24 mouse cellular contexts compared by ENCODE assay signal in the genomic region with DNA sequence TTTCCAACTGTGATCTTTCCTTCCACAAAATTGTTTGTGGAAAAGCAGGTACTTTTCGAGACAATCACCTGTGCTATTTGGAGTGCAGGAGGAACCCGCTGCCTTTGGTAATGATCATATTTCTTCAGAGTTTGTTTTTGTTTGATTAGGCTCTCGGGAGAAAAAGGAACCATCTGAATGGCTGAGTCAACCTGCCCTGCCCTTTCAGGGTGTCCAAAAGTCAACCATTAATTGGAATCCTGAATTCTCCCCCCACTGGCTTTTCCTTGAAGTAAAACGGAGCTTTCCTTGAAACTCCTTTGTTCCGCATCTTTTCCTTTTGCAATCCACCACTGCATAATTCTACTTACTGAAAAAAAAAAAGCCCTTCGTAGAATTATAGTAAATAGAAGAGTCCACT.
"Had no signal": no experiment of that assay in that cellular context is flagged by ENCODE, and none has a peak within 500 bp of the region (broad histone marks: within the 10 kb centered on the region; RNA-seq: fewer than 3 reads in every experiment).

No protein-coding gene starts in this region.

- H3K4me2 ChIP-seq: intestine, embryonic 15.5 days; limb, embryonic 13.5 days; liver, embryonic 13.5 days; lung, embryonic 14.5 days; midbrain, embryonic 11.5 days; neural tube, embryonic 12.5 days; neural tube, embryonic 15.5 days; stomach, embryonic 15.5 days had no signal

- H3K9ac ChIP-seq: intestine, embryonic 15.5 days; limb, embryonic 13.5 days; liver, embryonic 13.5 days; lung, embryonic 14.5 days; neural tube, embryonic 12.5 days; neural tube, embryonic 15.5 days; stomach, embryonic 15.5 days had no signal

- DNase-seq: kidney, adult 8-10 months; layer of hippocampus, adult 9-11 months; liver; liver, embryonic 13.5 days; lung, embryonic 14.5 days; lung, postnatal 10 days; lung, postnatal 36 days; midbrain, embryonic 14.5 days; right cerebral cortex, adult 18-20 months; right cerebral cortex, postnatal 14 days; right cerebral cortex, postnatal 4 days; spleen, adult 18-20 months; thymus, adult 18-20 months; thymus, postnatal 4 days had no signal

- ATAC-seq: hindbrain, embryonic 16.5 days; intestine, embryonic 15.5 days had no signal

- H3K36me3 ChIP-seq: intestine, embryonic 15.5 days; limb, embryonic 10.5 days; limb, embryonic 13.5 days; liver, embryonic 13.5 days; neural tube, embryonic 12.5 days; neural tube, embryonic 15.5 days; stomach, embryonic 15.5 days had no signal

- H3K27me3 ChIP-seq: intestine, embryonic 15.5 days; limb, embryonic 13.5 days; liver, embryonic 13.5 days; neural tube, embryonic 12.5 days; neural tube, embryonic 15.5 days; stomach, embryonic 15.5 days had no signal

- H3K9me3 ChIP-seq: intestine, embryonic 15.5 days; limb, embryonic 10.5 days; limb, embryonic 13.5 days; liver, embryonic 13.5 days; neural tube, embryonic 12.5 days; neural tube, embryonic 15.5 days; stomach, embryonic 15.5 days had no signal

- H3K4me3 ChIP-seq: intestine, embryonic 15.5 days; layer of hippocampus, adult 2 months; limb, embryonic 10.5 days; limb, embryonic 13.5 days; liver, embryonic 13.5 days; neural tube, embryonic 12.5 days; neural tube, embryonic 15.5 days; stomach, embryonic 15.5 days had no signal

- H3K27ac ChIP-seq: intestine, embryonic 15.5 days; kidney, postnatal 0 days; layer of hippocampus, adult 2 months; limb, embryonic 10.5 days; limb, embryonic 13.5 days; liver, embryonic 13.5 days; neural tube, embryonic 12.5 days; neural tube, embryonic 15.5 days; stomach, embryonic 15.5 days had no signal

- H3K4me1 ChIP-seq: limb, embryonic 10.5 days; limb, embryonic 13.5 days; neural tube, embryonic 12.5 days; neural tube, embryonic 15.5 days; stomach, embryonic 15.5 days had no signal
